Mouse (Mus musculus) CH12.LX (cell line): Measurements from ENCODE around the gene Dna2. TPM values are rescaled to one million over a fixed set of nuclear protein-coding genes. Genes with fewer than 3 reads are reported as not detected.

Source experiments
- DNase-seq: peaks from one replicate; pipeline ENCODE4 v3.0.0-alpha.2; 2013; ENCODE audit errors: extremely low read depth
- H3K27ac ChIP-seq: 2 replicates; pipeline ENCODE4 v1.5.1; 2012; ENCODE audit warnings: low read depth, mild to moderate bottlenecking, control low read depth, moderate library complexity; ENCODE audit not compliant: insufficient read depth
- H3K27me3 ChIP-seq: replicated peaks from 2 replicates; pipeline ENCODE3; 2012; ENCODE audit warnings: inconsistent platforms
- H3K36me3 ChIP-seq, 2 experiments: replicated peaks in 1 of 2; 2 replicates each; pipeline versions ENCODE3 to v1.6.1; 2012; ENCODE audit warnings: inconsistent platforms in 1 of 2, low read length in 1 of 2, mild to moderate bottlenecking in 1 of 2, mixed read lengths in 1 of 2, moderate library complexity in 1 of 2; ENCODE audit not compliant: control insufficient read depth in 1 of 2, insufficient read depth in 1 of 2
- H3K4me1 ChIP-seq, 2 experiments: 2 replicates each; pipeline ENCODE4 v1.6.1; 2012; ENCODE audit warnings: inconsistent platforms in 1 of 2, moderate library complexity in 1 of 2; ENCODE audit not compliant: insufficient read depth in 2 of 2, control insufficient read depth in 1 of 2
- H3K4me2 ChIP-seq: 2 replicates; pipeline ENCODE4 v1.6.1; 2012; ENCODE audit warnings: low read depth, mild to moderate bottlenecking, control low read depth; ENCODE audit not compliant: poor library complexity, insufficient read depth, severe bottlenecking
- H3K4me3 ChIP-seq, 3 experiments: fragments of 150-350 bp in 1 of 3; sonication (generic) in 1 of 3; replicated peaks in 1 of 3; 2 replicates each; pipeline versions ENCODE3 to v1.5.1; 2011 to 2012; ENCODE audit warnings: low read depth in 2 of 3, low read length in 2 of 3, mild to moderate bottlenecking in 2 of 3, moderate library complexity in 2 of 3, control low read depth in 1 of 3, improper control_type of control experiment in 1 of 3, inconsistent platforms in 1 of 3, mixed read lengths in 1 of 3; ENCODE audit not compliant: poor library complexity in 1 of 3
- H3K79me2 ChIP-seq: replicated peaks from 2 replicates; pipeline ENCODE4 v1.6.1; 2012; ENCODE audit warnings: mild to moderate bottlenecking, moderate library complexity; ENCODE audit not compliant: control insufficient read depth, poor library complexity, insufficient read depth, severe bottlenecking; ENCODE audit errors: extremely low read depth
- H3K9ac ChIP-seq: 2 replicates; pipeline ENCODE4 v1.6.1; 2012; ENCODE audit warnings: low read depth, mild to moderate bottlenecking, control low read depth, moderate library complexity; ENCODE audit not compliant: insufficient read depth
- H3K9me3 ChIP-seq: replicated peaks from 2 replicates; pipeline ENCODE3; 2012; ENCODE audit warnings: low read length, inconsistent platforms, mixed read lengths
- CHD1 ChIP-seq: IDR thresholded peaks from 2 replicates; pipeline ENCODE4 v1.6.1; 2012; ENCODE audit warnings: low read depth, low read length, improper control_type of control experiment, inconsistent platforms
- CTCF ChIP-seq, 2 experiments: IDR thresholded peaks in 1 of 2; conservative IDR thresholded peaks in 1 of 2; 2 replicates each; pipeline ENCODE4 v1.5.1; 2011 to 2012; ENCODE audit warnings: low read depth in 2 of 2, low read length in 2 of 2, improper control_type of control experiment in 1 of 2, inconsistent platforms in 1 of 2, mild to moderate bottlenecking in 1 of 2, moderate library complexity in 1 of 2
- E2F4 ChIP-seq: IDR thresholded peaks from 2 replicates; pipeline ENCODE4 v1.6.1; 2011; ENCODE audit warnings: low read depth, low read length, improper control_type of control experiment; ENCODE audit not compliant: insufficient replicate concordance
- GABPA ChIP-seq: IDR thresholded peaks from 2 replicates; pipeline ENCODE4 v1.6.1; 2012; ENCODE audit warnings: low read depth, low read length, improper control_type of control experiment, inconsistent platforms; ENCODE audit not compliant: insufficient replicate concordance
- HCFC1 ChIP-seq: IDR thresholded peaks from 2 replicates; pipeline ENCODE4 v1.6.1; 2012; ENCODE audit warnings: low read depth, mild to moderate bottlenecking, inconsistent platforms, low read length, improper control_type of control experiment
- JUND ChIP-seq: conservative IDR thresholded peaks from 2 replicates; pipeline ENCODE4 v1.6.1; 2011; ENCODE audit warnings: low read depth, low read length, improper control_type of control experiment
- KAT2A ChIP-seq: IDR thresholded peaks from 2 replicates; pipeline ENCODE4 v1.6.1; 2012; ENCODE audit warnings: low read length, improper control_type of control experiment, inconsistent platforms; ENCODE audit not compliant: insufficient replicate concordance
- MAFK ChIP-seq: IDR thresholded peaks from 2 replicates; pipeline ENCODE4 v1.6.1; 2011; ENCODE audit warnings: low read length, improper control_type of control experiment; ENCODE audit not compliant: insufficient replicate concordance
- MAX ChIP-seq: IDR thresholded peaks from 2 replicates; pipeline ENCODE4 v1.6.1; 2011; ENCODE audit warnings: low read length, improper control_type of control experiment
- MAZ ChIP-seq: IDR thresholded peaks from 2 replicates; pipeline ENCODE4 v1.6.1; 2012; ENCODE audit warnings: low read depth, mild to moderate bottlenecking, inconsistent platforms, low read length, improper control_type of control experiment, moderate library complexity
- MEF2A ChIP-seq: IDR thresholded peaks from 2 replicates; pipeline ENCODE4 v1.6.1; 2014; ENCODE audit warnings: low read depth, mild to moderate bottlenecking, inconsistent platforms, low read length, improper control_type of control experiment, borderline replicate concordance
- MYC ChIP-seq: IDR thresholded peaks from 2 replicates; pipeline ENCODE4 v1.6.1; 2011; ENCODE audit warnings: low read depth, mild to moderate bottlenecking, improper control_type of control experiment, low read length
- NRF1 ChIP-seq: IDR thresholded peaks from 2 replicates; pipeline ENCODE4 v1.6.1; 2014; ENCODE audit warnings: low read depth, mild to moderate bottlenecking, inconsistent platforms, low read length, improper control_type of control experiment, moderate library complexity
- POLR2A ChIP-seq: IDR thresholded peaks from 2 replicates; pipeline ENCODE4 v1.6.1; 2011; ENCODE audit warnings: low read depth, mild to moderate bottlenecking, improper control_type of control experiment, low read length
- POLR2AphosphoS2 ChIP-seq: IDR thresholded peaks from 2 replicates; pipeline ENCODE4 v1.6.1; 2011; ENCODE audit warnings: low read depth, low read length, improper control_type of control experiment
- RAD21 ChIP-seq: IDR thresholded peaks from 2 replicates; pipeline ENCODE4 v1.6.1; 2011; ENCODE audit warnings: low read depth, mild to moderate bottlenecking, low read length, improper control_type of control experiment, moderate library complexity
- TCF12 ChIP-seq: IDR thresholded peaks from 2 replicates; pipeline ENCODE4 v1.6.1; 2014; ENCODE audit warnings: low read depth, mild to moderate bottlenecking, inconsistent platforms, low read length, improper control_type of control experiment
- USF1 ChIP-seq: IDR thresholded peaks from 2 replicates; pipeline ENCODE4 v1.6.1; 2014; ENCODE audit warnings: low read depth, mild to moderate bottlenecking, inconsistent platforms, low read length, improper control_type of control experiment
- USF2 ChIP-seq: conservative IDR thresholded peaks from 2 replicates; pipeline ENCODE4 v1.6.1; 2011; ENCODE audit warnings: low read depth, low read length, improper control_type of control experiment
- ZC3H11A ChIP-seq: IDR thresholded peaks from 2 replicates; pipeline ENCODE4 v1.6.1; 2012; ENCODE audit warnings: low read depth, mild to moderate bottlenecking, inconsistent platforms, low read length, improper control_type of control experiment
- ZKSCAN1 ChIP-seq: IDR thresholded peaks from 2 replicates; pipeline ENCODE4 v1.6.1; 2012; ENCODE audit warnings: low read depth, inconsistent platforms, low read length, improper control_type of control experiment, borderline replicate concordance
- ZMIZ1 ChIP-seq: IDR thresholded peaks from 2 replicates; pipeline ENCODE4 v1.6.1; 2012; ENCODE audit warnings: low read depth, mild to moderate bottlenecking, inconsistent platforms, low read length, improper control_type of control experiment
- dilution Hi-C: fragments of 300-500 bp; cut with MboI; formaldehyde crosslinking; loops from 2 replicates; pipeline ENCODE4 v1.14.3; 2020; ENCODE audit warnings: low sequenced_read_pairs; ENCODE audit not compliant: extremely low pct_unique_long_range_greater_than_20kb, extremely low pct_ligation_motif_present
- in situ Hi-C: fragments of 300-500 bp; cut with MboI; formaldehyde crosslinking; loops from 3 replicates; pipeline ENCODE4 v1.14.3; 2019; ENCODE audit warnings: low sequenced_read_pairs, low pct_ligation_motif_present, low pct_unique_long_range_greater_than_20kb, mixed read lengths
- polyA plus RNA-seq: library from polyadenylated mRNA; unstranded; fragments of >175 nt; gene quantifications from 2 replicates; pipeline ENCODE4 v1.2.1, GENCODE M21; 2012; ENCODE audit warnings: low read depth; ENCODE audit not compliant: insufficient read length
- total RNA-seq, 2 experiments: library from RNA; depleted of rRNA; stranded (reverse); fragments of 300-350 nt in 1 of 2; fragments of >200 nt in 1 of 2; gene quantifications; 2 replicates each; pipeline ENCODE4 v1.2.3; 2012 to 2014

Dna2 gene
- total and polyA plus RNA-seq, 3 experiments = 31.7 to 38.6 (median 33.4) TPM

GRCm38 (mm10) chr10:63004556-63004955 is 57.7 kb downstream of the Dna2 start:
- in situ Hi-C loops (no loop called here), dilution Hi-C loops (no loop called here)
- H3K4me3 ChIP-seq = no peak overlapping the region
- H3K36me3 ChIP-seq = peaks cover 68 to 95% of the 10 kb centered on the region in 2 experiments
- TF ChIP-seq RAD21 (no peak), CHD1 (no peak), USF2 (no peak), CTCF (conservative IDR thresholded peaks at IDR 0.05 in 1 of 2, IDR thresholded peaks at IDR 0.05 in 1 of 2; ENCODE audit: low read depth in 2 of 2, low read length in 2 of 2) (no peak), HCFC1 (no peak), MAZ (no peak)
- TF ChIP-seq, all 38 proteins: peak for 0
- Histone ChIP-seq H3K79me2 (no peaks in the 10 kb centered on the region), H3K4me2 (no peak overlapping the region), H3K9ac (no peak overlapping the region), H3K27me3 (no peaks in the 10 kb centered on the region), H3K27ac (no peak overlapping the region), H3K9me3 (no peaks in the 10 kb centered on the region), H3K4me1 (peaks cover 0 to 9% of the 10 kb centered on the region in 2 experiments; a peak in 1 of 4 replicates)
- no peak for DNase-seq

DNA sequence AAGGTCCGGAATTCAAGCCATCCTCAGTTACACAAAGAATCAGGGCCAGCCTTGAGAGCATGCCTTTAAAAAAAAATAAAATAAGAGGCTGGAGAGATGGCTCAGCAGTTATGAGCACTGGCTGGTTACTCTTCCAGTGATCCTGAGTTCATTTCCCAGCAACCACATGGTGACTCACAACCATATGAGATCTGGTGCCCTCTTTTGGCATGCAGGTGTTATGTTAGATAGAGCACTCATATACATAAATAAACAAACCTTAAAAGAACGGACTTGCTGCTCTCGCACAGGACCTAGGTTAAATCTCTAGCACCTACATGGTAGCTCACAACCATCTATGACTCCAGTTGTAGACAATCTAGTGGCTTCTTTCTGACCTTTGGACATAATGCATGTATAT is 61.4 kb downstream of the Dna2 start:
- no peak for DNase-seq
- Histone ChIP-seq H3K4me1 (peaks cover 0 to 9% of the 10 kb centered on the region in 2 experiments; a peak in 1 of 4 replicates), H3K4me3 (no peak overlapping the region), H3K4me2 (no peak overlapping the region), H3K79me2 (no peaks in the 10 kb centered on the region), H3K36me3 (peaks cover 60 to 94% of the 10 kb centered on the region in 2 experiments), H3K27me3 (no peaks in the 10 kb centered on the region), H3K9ac (no peak overlapping the region), H3K27ac (no peak overlapping the region), H3K9me3 (no peaks in the 10 kb centered on the region)
- dilution Hi-C loops (no loop called here), in situ Hi-C loops (no loop called here)
- TF ChIP-seq USF1 (no peak), MAZ (no peak), MAFK (no peak), MYC (no peak), POLR2A (no peak), JUND (no peak), MEF2A (no peak), ZC3H11A (no peak)

DNA sequence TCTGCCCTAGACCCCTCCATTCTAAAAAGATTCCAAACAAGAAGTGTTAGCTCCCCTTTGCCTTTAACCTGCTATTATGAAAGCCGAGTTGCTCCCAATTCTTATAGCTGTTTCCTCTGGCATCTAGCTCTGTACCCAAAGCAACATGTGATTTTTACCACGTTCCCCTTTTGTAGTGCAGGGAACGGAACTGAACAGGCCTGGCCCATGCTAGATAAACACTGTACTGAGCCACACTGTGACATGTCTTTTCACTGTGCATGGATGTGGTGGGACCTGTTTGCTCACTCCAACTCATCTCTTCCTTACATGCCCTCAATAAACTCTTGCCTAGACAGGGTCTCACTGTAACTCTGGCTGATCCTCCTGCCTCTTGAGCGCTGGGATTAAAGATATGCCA is 63.4 kb downstream of the Dna2 start:
- dilution Hi-C loops (no loop called here), in situ Hi-C loops (no loop called here)
- Histone ChIP-seq H3K4me2 (no peak overlapping the region), H3K27me3 (no peaks in the 10 kb centered on the region), H3K27ac (no peak overlapping the region; the same call in 1 of the 2 replicates), H3K9ac (no peak overlapping the region), H3K79me2 (no peaks in the 10 kb centered on the region), H3K9me3 (no peaks in the 10 kb centered on the region), H3K4me1 (no peaks in the 10 kb centered on the region), H3K36me3 (peaks cover 55 to 93% of the 10 kb centered on the region in 2 experiments), H3K4me3 (no peak overlapping the region)
- no peak for DNase-seq
- TF ChIP-seq NRF1 = no peak
- TF ChIP-seq MAZ = no peak
- TF ChIP-seq TCF12 = no peak
- no peak for TF ChIP-seq ZMIZ1
- no peak for TF ChIP-seq USF1
- no peak for TF ChIP-seq KAT2A
- no peak for TF ChIP-seq ZC3H11A
- TF ChIP-seq MYC = no peak
- TF ChIP-seq ZKSCAN1 = no peak
- TF ChIP-seq POLR2AphosphoS2 = no peak
- no peak for TF ChIP-seq HCFC1
- no peak for TF ChIP-seq GABPA
- no peak for TF ChIP-seq MAX
- TF ChIP-seq E2F4 = no peak
